Mouse (Mus musculus) liver (tissue): Measurements from ENCODE around the gene Gm44596.
"Not testable (repeated sequence)": the region's sequence is repeated elsewhere in the genome, so short reads cannot be mapped to it uniquely, and the experiment has no call there.

Source experiments
- DNase-seq: peaks from one replicate; pipeline ENCODE4 v3.0.0-alpha.2; 2020; ENCODE audit warnings: mixed read lengths

The Gm44596 gene

DNA sequence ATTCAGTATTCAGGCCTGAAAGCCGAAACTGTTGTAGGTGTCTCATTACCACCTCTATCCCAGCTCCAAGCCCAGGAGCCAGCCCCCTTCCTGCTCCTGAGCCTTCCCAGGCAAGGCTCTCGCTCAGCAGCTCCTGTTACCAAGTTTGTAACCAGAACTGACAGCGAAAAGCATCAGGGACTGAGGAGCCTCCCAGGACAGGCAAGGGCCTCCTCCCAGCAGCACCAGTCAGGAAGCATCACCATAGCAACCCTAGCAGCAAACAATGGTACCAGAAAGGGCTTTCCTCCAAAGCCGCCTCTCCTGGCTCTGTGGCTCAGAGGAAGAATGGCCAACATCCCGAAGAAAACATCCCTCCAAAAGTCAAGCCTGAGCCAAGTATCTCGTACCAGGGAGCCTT, at the start of gene Gm44596, which contains the start of gene Tex52:
Gene Gm44596 (plus strand): TSS at position 312 of the 400 bp plus-strand sequence.
Gene Tex52 (plus strand): TSS at position 265 of the 400 bp plus-strand sequence.
- no peak for DNase-seq

DNA sequence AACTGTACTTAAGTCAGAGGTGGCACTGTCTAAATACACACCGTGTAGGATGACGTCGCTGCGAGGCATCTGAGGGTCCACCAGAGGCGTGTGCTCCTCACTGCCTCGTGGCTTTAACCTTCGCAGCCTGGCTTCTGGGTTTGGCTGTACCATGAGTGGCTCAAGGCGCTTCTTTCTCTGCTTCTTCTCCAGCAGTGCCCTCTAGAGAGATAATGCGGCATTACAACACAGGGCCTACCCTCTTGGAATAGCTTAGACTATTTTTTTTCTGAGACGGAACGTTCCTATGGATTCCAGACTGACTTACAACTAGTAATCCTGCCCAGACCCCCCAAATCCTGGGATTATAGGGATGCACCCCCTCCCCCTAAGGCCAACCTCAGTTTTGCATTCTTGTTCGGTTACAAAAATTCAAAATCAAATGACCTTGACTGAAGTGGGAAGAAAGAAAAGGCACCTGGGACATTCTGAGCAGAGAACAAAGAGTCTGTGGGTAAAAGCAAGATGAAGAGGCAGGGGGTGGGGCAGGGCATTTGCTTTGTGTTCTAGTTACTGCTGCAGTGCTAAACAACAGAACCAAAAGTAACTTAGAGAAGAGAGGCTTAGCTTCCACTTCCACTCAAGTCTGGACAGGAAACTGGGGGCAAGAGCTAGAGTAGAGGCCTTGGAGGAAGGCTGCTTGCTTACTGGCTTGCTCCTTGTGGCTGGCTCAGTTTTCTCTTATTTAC, 40.7 kb upstream of the Gm44596 start:
- DNase-seq = peak; percentile 64

DNA sequence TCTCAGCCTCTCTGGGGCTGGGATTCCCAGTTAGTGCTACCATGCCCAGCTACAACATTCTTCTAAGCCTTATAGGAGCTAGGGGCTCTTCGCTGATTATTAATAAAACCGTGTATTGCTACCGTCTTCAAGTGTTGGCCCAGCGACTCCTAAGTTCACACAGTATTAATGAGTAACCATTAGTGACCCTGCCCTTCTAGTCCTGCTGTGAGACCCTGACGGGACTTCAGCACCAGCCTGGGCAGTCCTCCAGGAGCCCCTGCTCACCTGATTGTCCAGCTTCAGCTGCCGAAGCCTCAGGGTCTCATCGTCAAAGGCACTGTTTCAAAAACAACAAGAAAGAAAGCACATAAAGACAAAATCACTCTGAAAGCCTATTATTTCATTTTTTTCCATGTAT, 37.8 kb upstream of the Gm44596 start:
- no peak for DNase-seq

DNA sequence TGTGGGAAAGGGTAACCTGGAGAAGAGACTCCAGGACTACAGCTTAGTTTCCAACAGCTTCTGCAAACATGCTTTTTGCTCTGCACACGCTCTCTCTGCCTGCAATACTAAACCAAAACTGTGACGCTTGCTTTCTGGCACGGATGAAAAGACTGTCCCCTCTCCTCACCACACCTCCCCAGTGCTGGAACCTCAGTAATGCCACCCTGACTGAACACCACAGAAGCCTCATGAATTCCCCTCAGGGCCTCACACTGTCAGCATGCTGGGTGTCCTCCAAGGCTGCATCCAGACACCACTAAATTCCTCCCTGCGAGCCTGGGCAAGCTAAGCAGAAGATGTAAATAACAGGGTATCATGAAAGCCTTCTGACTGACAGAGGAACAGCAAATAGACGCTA, 36.4 kb upstream of the Gm44596 start:
- no peak for DNase-seq

DNA sequence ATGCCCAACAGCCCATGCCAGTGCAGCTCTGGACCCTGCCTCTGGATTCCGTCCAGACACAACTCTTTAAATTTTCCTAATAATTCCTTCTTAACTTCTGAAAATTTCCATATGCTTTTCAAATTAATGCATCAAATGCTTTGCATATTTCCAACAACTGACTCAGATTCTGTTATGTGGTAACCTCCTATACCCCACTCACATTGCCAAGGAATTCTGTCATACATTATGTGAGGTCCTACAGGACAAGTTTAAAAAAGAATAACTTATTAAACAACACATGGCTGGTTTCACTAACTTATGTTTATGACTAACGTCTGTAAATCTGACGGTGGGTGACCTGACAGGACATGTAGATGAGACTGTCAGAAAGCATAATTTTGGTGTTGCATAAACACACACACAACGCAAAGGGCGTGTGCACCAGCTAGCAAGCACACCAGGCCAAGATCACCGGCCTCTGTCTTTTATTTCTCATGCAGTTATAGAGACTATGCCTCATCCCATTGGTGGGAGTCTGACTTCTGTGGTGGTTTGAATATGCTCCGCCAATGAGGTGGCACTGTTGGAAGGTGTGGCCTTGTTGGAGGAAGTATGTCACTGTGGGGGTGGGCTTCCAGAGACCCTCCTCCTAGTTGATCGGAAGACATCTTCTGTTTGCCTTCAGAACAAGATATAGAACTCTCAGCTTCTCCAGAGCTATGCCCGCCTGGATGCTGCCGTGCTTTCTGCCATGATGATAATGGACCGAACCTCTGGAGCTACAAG, 33.2 kb upstream of the Gm44596 start:
- DNase-seq = no peak

DNA sequence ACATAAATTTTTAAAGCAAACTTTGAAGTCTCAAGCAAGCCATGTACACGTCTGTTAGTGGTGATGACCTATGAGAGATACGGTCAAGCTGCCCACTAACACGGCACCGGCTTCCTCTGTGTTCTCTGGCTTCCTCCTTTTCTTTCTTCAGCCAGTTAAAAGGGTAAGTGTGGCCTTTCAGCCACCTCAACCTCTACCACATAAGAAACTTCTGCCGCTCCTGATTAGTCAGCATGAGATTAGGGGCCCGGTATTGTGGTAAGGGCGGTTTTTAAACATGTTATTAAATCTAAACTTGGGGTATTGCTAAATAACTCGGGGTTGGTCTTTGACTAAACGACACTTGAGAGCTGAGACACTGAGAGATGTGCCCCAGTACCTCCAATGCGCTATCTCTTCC, 29.7 kb upstream of the Gm44596 start:
- DNase-seq = no peak

DNA sequence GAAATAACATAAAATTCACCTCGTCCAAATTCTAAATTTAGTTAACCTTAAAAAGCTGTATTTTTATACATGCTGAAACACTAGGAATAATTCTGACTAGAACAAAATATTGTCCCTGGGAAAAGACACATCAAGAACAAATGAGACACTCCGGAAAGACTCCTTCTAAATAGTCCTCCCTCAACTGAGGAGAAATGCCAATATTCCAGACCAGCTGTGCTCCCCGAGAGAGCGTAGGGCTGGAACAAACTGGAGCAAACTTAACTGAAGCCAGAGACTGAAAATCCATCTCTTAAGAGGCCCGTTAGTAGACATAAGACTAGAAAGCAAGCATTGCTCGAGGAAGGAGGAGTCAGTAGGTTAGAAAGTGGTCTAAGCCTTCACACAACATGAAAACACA, 28.5 kb upstream of the Gm44596 start:
- no peak for DNase-seq

DNA sequence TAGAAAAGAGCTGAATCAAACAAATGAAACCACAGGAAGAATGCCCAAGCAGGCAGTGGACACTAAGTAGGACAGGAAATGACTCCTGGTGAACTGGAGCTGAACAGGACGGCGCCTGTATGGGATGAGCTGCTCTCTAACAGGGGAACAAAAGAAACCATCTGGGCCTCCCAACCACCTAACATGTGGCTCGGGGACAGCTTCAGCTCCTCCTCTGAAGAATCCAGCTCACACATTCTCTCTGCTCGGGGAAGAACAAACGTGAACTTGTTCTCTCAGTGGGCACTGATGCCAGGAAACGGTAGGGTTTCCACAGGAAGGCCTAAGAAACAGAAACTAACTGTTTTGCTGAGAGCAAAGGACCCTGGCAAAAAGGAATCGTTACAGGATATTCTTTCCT, 25.6 kb upstream of the Gm44596 start:
- no peak for DNase-seq

DNA sequence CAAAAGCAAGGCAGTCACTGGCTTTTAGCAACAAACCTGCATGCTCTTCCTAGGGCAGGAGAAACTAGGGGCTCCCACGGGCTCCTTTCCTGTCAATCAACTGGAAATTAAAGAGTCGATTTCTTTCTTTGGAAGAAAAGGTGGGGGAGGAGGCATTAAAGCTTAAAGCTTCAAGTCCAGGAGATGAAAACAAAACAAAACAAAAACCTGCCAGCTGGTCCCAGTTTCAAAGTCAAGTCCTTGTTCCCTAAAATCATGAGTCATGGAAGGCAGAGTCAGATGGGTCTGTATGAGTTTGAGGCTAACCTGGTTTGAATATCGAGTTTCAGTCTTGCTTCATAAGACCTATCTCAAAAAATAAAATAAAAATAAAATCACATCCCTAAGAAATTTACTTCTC, 21.2 kb upstream of the Gm44596 start:
- no peak for DNase-seq

DNA sequence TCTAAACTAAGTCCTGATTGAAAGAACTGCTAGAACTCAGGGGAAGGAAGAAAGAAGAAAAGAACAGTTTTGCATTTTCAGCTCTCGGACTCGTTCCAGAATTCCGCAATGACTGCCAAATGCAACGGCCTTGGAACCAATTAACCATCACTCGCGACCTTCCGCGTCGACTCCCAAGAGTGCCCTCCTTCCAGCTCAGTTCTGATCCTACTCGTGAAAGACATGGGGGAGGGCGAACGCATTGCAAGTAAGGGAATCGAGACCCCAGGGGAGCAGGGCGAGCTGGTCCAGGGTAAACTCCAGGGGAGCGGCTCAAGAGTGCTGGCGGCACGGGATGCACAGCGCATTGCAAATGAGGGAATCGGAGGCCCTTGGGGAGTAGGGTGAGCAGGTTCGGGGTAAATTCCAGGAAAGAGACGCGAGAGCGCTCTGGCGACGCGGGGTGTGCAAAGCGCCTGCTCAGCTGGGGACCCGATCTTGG, 20.1 kb upstream of the Gm44596 start:
- DNase-seq = peak; percentile 24

DNA sequence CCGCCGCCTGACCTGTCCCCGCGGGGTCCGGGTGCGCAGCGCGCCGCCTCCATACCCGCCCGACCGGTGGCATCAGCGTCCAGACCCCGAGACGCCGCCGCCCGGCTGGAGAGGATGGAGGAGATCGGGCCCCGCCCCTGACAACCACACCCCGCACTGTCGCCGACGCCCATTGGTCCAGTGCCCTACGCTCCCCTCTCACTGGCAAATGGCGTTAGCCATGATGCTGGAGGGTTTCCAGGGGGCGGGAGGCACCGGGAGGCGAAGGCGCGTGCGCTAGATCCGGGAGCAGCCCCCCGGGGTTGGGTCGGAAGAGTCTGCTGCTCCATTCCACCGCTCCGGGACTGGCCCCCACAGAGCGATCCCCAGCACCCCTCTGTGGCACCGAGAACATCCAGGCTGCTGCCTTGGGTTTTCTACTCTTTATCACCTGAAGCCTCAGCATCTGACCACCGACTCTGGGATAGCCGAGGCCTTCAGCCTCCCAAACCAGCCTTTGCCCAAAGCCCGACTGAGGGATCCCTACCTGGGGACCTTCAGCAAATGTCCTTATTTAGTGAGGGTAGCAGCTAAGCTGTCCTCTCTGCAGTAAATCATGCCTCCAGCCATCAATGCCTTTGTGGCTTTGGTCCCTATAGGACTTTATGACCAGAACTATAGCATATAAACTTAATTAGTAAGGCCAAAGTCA, 19.4 kb upstream of the Gm44596 start, which contains the start of gene Tulp3:
Gene Tulp3 (minus strand): TSS at position 126 of the 691 bp plus-strand sequence.
- DNase-seq = peak; percentile 94

DNA sequence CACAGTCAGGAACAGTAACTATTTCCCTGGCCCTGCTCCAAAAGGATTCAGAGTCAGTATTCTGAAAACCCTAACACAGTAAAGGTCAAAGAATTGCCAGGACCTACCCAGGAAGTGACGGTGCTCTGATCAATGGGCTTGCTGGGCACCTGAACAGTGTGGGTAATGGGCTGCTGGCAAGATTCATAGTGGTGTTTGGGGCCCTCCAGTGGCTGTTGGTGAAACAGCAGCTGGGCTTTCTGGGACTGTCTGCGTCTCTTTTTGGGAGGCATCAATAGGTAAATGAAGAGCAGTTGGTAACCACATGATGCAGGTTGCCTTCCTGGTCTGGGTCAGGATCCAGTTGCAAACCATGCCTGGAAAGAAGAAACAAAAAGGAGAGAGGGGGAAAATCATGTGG, 16.3 kb upstream of the Gm44596 start:
- peak; percentile 50 for DNase-seq

DNA sequence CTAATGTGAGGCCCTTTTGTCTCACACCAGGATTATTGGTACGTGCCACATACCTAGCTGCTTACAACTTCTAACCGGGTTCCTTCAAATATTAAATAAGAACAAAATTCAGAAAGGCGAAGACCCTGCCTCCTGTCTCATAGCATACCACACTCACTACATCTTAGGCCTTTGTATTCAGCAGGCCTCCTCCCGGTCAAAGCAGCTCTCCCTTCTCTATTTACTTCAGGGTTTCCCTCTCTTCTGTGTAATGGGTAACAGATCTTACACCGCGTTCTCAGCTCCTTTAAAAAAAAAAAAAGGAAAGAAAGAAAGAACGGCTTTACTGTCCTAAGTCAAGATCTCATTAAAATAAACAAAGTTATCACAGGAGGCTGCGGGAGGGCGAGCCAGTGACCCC, 13.4 kb upstream of the Gm44596 start:
- DNase-seq = no peak

DNA sequence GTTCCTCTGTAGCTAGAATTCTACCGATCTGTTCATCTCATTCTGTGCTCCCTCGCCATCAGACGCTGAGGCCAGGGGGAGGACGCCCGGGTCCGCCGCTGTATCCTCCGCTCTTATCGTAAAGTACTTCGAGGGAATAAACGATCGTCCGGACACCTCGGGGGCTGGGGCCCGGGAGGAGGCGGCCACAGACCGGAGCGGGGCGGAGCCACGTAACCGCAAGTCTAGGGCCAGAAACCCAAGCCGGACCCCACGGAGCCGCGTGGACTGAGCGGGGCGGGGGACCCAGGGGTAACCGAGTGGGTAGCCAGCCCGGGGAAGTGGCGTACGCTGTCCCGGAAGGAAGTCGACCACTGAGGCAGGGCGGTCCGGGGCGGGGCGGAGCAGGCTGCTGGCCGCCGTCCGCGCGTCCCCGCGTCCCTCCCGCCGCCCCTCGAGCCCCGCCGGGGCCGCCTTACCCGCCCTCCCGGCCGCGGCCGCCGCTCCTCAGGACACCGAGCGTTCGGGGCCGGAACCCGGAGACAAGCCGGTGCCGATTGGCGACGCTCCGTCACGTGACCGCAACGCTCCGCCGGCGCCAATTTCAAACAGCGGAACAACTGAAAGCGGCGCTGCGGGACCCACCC, 12.8 kb upstream of the Gm44596 start, which contains the start of the genes Rhno1 and Foxm1:
Gene Rhno1 (minus strand): TSS at position 531 of the 626 bp plus-strand sequence.
Gene Foxm1 (plus strand): TSS at position 587 of the 626 bp plus-strand sequence.
- DNase-seq = peak; percentile 92

DNA sequence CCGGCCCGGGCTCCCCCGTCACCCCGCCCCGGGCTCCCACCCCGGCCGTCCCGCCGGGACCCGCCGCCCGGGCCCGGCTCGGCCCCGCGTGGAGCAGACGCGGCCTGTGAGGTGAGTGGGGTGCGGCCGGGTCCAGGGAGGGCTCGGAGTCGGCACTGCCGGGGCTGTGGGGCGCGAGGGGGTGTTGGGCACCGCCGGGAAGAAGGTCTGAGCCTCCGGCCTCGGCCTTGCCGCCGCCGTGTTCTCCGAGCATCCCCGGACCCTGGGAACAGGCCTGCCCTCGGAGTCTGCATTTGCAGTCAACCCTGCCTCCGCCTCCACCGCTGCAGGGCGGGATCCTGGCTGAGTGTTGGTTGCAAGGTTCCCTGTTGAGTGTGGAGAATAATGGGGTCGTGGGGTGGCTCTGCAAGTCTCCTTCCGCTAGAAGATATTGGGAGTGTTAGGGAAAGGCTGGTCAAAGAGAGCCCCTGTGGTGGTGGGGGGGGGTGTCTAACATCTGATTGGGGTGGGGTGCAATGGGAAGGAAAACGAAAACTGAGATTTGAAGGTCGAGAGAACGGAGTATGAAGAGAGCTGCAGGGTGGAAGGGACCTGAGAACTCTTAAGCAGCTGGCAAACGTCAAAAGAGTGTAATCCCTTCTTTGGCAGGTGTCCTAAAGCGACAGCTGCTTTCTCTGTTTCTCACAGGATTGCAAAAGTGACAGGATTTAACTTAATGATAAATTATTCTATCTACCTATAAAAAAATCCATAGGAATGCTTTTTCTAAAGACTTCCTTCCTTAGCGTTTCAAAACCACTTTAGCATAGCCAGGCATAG, 12.1 kb upstream of the Gm44596 start:
- peak; percentile 61 for DNase-seq

DNA sequence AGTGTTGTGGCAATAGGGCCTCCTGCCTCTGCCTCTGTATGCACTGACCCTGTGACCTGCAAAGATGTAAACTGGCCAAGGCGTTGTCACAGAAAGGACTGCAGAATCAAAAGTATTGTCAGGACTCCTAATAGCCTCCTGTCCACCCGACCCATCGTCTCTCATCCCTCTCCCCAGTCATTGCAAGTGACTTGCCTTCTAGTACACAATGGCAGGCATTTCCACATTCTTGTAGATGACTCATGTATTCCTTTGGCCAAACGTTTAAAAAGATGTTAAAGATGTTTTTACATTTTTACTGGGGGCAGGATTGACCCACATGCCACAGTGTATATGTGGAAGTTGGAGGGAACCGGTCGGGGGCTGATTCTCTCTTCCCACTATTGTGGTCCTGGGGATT, 10.6 kb upstream of the Gm44596 start:
- no peak for DNase-seq

DNA sequence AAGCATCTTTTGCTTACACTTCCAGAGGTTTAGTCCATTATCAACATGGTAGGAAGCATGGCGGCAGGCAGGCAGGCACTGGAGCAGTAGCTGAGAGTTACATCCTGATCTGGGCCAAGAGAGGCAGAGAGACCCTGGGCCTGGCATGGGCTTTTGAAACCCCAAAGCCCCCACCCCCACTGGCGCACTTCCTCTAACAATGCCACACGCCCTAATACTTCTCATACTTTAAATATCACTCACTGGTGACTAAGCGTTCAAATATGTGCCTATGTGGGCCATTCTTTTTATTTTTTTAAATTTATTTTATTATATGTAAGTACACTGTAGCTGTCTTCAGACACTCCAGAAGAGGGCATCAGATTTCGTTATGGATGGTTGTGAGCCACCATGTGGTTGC, 8.8 kb upstream of the Gm44596 start:
- DNase-seq = no peak

DNA sequence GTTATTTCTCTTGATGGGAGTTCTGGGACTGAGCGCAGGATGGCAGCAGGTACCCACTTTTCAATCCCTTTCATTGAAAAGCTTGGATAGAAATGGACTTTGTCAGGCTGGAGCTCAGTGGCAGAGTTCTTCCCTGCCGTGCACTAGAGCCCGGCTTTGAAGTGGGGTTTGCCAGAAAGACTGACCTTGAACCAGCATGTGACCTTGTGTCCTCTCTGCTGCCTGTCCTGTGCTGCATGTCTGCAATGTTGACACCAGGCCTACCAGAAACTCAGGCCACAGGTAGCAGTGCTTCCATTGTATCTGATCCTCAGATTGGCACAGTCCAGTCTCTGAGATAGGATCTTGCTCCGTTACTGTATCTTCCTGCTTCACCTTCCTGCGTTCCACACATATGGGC, 5.3 kb upstream of the Gm44596 start:
- DNase-seq = peak; percentile 20

DNA sequence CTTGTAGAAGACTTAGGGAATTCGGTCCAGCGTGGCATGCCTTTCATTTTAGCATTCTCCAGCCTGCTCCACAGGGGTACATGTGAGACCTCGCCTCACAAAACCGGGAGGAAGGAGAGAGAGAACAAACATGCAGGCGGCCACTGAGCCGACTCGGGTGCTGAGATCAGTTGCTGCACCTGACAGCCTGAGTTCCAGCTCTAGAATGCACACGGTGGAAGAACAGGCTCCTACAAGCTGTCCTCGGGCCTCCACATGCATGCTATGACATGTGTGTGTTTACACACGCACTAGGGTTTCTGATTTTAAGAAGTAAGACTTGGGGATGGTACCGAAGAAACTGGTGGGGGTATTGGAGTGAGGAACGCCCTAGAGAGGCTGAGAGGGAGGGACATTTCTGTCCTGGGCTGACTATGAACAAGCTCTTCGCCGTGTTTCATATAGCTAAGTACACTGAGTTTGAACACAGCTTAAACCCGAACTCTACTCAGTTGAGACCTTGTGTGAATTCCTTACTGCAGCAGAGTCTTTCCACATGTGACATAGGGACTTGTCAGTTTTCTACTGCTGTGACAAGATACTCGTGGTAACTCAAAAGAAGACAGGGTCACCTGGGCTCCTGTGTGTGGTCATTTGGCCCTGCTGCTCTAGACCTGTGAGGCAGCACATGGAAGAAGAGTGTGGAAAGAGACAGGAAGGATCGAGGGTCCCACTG, 1.2 kb downstream of the Gm44596 start:
- DNase-seq = no peak

DNA sequence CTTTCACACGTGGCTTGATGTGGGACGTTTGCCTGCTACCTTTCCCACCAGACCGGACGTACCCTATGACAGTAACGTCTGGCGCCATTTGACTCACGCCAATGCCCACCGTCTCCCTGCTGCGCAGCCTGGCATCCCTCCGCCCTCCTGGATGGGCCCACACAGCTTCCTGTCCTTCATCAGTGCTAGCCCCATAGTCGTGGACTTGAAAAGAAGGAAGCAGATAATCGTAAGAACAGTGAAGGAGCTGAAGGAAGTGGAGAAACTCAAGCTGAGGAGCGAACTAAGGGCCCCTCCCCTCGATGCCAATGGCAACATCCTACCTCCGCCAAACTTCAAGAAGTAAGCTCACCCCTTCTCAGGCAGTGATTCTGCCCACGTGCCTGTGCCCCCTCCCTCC, 4.3 kb downstream of the Gm44596 start:
- DNase-seq = no peak

DNA sequence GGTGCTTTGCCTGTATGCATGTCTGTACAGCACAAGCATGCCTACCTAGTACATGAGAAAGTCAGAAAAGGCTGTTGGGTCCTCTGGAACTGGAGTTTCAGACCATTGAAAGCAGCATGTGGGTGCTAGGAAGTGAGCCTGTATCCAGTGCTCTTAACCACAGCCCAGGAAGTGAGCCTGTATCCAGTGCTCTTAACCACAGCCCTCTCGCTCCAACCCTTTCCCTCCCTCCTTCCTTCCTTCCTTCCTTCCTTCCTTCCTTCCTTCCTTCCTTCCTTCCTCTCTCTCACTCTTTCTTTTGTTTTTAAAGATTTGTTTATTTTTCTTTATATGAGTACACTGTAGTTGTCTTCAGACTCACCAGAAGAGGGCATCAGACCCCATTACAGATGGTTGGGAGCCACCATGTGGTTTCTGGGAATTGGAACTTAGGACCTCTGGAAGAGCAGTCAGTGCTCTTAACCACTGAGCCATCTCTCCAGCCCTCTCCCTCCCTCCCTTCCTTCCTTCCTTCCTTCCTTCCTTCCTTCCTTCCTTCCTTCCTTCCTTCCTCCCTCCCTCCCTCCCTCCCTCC, 5.4 kb downstream of the Gm44596 start:
- DNase-seq = not testable (repeated sequence)
